Mouse (Mus musculus): ENCODE data around the gene Grm4.

DNA sequence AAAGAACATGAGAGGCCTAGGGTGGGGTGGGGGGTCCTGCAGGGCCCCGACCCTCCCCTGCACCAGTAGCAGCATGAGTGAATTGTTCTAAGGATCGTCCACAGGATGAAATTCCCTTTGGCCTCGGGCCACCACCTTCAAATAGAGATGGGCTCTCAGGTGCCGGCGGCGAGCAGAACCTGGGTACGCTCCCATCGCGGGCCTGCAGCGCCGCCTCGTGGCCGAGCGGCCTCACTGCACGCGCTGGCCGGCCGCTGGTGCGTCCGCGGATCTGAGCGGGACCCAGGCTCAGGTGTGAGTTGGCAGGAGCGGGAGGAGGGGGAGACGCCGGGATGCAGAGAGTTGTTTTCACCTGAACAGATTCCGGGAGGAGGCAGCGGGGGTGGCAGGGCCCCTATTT is 646 bp downstream of the Grm4 start:
- TF ChIP-seq CTCF (IDR thresholded peaks at IDR 0.05; ENCODE audit: low read depth, low read length), result peak; percentile 90
- TF ChIP-seq POLR2A (IDR thresholded peaks at IDR 0.05; ENCODE audit: extremely low read depth, insufficient read depth, low read length), result no peak

All from liver, adult 2 months (tissue).